Mouse (Mus musculus): ENCODE results near the gene Cipc. TPM values are rescaled to one million over a fixed set of nuclear protein-coding genes. Genes with fewer than 3 reads are reported as not detected.

Gene Cipc
- polyA plus RNA-seq, 1 experiment from 2014 or later, result 16.3 TPM

GRCm38 (mm10) chr12:86974387-86975288, 27.8 kb downstream of the Cipc start:
- DNase-seq (ENCODE audit: low spot score), result peak; percentile 86
- Histone ChIP-seq H3K4me2 (ENCODE audit: low read length) (peak overlapping the region; percentile 40), H3K4me1 (replicated peaks; ENCODE audit: control insufficient read depth, insufficient read depth, low read length) (peaks cover 21% of the 10 kb centered on the region), H3K27ac (ENCODE audit: low read depth) (no peak overlapping the region), H3K36me3 (ENCODE audit: control insufficient read depth, insufficient read depth, low read length) (no peaks in the 10 kb centered on the region), H3K9ac (ENCODE audit: low read length) (no peak overlapping the region), H3K27me3 (replicated peaks; ENCODE audit: control insufficient read depth, insufficient read depth, low read length) (no peaks in the 10 kb centered on the region; the same call in 1 of the 2 replicates), H3K9me3 (ENCODE audit: control insufficient read depth, low read length) (no peaks in the 10 kb centered on the region), H3K4me3 (ENCODE audit: low read depth, low read length) (no peak overlapping the region)
- ATAC-seq (replicated peaks; ENCODE audit: low FRiP score, low TSS enrichment, low read depth), result 0 out of 2 replicates have a peak, but pooled peaks have one; percentile 22
- WGBS, result 6% methylated on average over 40 of the region's 40 CpGs

DNA sequence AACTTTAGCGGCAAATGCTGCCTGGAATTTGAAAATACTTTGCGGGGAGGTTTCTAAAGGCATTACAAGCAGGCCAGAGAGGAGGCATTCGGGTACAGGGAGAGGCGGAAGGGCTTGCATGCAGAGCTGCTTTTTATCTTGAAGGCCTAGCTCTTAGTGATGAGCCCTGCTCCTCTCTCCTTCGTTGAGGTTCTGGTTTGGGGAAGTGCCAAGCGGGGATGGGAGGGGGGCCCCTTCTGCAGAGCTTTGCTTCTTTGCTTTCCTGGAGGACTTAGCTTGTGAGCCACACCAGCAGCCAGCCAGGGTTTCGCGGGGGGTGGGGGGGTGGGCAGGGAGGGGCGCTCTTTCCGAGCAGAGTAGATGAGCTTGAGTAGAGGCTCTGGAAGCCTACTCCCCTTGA, 28.9 kb downstream of the Cipc start:
- Histone ChIP-seq H3K4me1 (replicated peaks; ENCODE audit: control insufficient read depth, insufficient read depth, low read length) (peaks cover 21% of the 10 kb centered on the region), H3K9me3 (ENCODE audit: control insufficient read depth, low read length) (no peaks in the 10 kb centered on the region), H3K36me3 (ENCODE audit: control insufficient read depth, insufficient read depth, low read length) (no peaks in the 10 kb centered on the region), H3K4me2 (ENCODE audit: low read length) (no peak overlapping the region), H3K4me3 (ENCODE audit: low read depth, low read length) (no peak overlapping the region), H3K27ac (ENCODE audit: low read depth) (no peak overlapping the region), H3K27me3 (replicated peaks; ENCODE audit: control insufficient read depth, insufficient read depth, low read length) (peaks cover 4% of the 10 kb centered on the region; the same call in 1 of the 2 replicates), H3K9ac (ENCODE audit: low read length) (no peak overlapping the region)
- WGBS, result 64% methylated on average over 10 of the region's 10 CpGs
- no peak for DNase-seq (ENCODE audit: low spot score)
- ATAC-seq (replicated peaks; ENCODE audit: low FRiP score, low TSS enrichment, low read depth), result no peak

DNA sequence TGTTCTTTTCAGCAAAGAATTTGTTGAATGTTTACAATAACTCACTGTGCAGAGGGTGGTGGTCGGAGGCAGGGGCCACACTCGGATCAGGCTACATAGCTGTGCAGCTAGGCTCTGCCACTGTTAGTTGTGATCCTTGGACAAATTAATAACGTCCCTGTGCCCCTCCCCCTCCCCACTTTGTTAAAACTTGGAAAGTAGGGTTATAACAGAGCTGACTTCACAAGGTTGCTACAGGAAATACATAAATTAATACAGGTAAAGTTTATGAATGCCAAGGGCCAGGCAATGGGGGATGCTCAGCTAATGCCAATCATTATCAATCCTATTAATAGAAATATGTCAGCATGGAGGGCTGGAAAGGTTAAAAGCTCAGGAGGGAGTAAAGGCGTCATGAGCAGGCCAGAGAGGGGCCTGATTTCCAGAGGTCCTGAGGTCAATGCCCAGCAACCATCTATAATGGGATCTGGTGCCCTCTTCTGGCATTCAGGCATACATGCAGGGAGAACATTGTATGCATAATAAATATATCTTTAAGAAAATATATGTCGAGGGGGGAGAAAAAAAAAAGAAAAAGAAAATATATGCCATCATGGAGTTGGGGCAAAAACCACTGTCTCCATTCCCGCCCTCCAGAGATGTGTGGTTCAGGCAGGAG, 29.8 kb downstream of the Cipc start:
- DNase-seq (ENCODE audit: low spot score) (no peak), ATAC-seq (replicated peaks; ENCODE audit: low FRiP score, low TSS enrichment, low read depth) (no peak)
- Histone ChIP-seq H3K9ac (ENCODE audit: low read length) (no peak overlapping the region), H3K4me1 (replicated peaks; ENCODE audit: control insufficient read depth, insufficient read depth, low read length) (peaks cover 21% of the 10 kb centered on the region), H3K27me3 (replicated peaks; ENCODE audit: control insufficient read depth, insufficient read depth, low read length) (peaks cover 4% of the 10 kb centered on the region; the same call in 1 of the 2 replicates), H3K27ac (ENCODE audit: low read depth) (no peak overlapping the region), H3K9me3 (ENCODE audit: control insufficient read depth, low read length) (no peaks in the 10 kb centered on the region), H3K4me2 (ENCODE audit: low read length) (no peak overlapping the region), H3K4me3 (ENCODE audit: low read depth, low read length) (no peak overlapping the region), H3K36me3 (ENCODE audit: control insufficient read depth, insufficient read depth, low read length) (no peaks in the 10 kb centered on the region)
- 46% methylated on average over 6 of the region's 6 CpGs for WGBS

DNA sequence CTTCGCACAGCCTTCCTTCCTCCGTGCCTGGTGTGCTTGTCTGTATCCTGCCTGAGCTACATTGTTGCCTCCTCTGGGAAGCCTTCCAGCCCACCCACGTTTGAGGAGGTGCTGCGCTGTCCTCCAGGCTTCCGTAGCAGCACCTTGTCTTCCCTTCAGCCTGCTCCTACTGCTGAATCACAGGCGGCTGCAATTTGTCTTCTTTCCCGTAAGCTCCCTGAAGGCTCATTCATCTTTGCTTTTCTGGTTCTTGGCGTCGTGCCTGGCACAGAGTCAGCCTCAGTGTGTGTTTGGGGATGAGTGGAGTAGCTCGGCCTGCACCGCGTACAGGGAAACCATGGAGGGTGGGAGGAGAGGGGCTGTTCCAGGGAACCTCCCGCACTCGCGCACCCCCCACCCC, 31.0 kb downstream of the Cipc start:
- peaks cover 21% of the 10 kb centered on the region for H3K4me1 ChIP-seq (replicated peaks; ENCODE audit: control insufficient read depth, insufficient read depth, low read length)
- 0 out of 2 replicates have a peak overlapping the region, but pooled peaks have one; percentile 3 for H3K4me2 ChIP-seq (ENCODE audit: low read length)
- no peak overlapping the region for H3K27ac ChIP-seq (ENCODE audit: low read depth)
- H3K9ac ChIP-seq (ENCODE audit: low read length), result no peak overlapping the region
- no peaks in the 10 kb centered on the region for H3K9me3 ChIP-seq (ENCODE audit: control insufficient read depth, low read length)
- ATAC-seq (replicated peaks; ENCODE audit: low FRiP score, low TSS enrichment, low read depth) (0 out of 2 replicates have a peak, but pooled peaks have one; percentile 24), DNase-seq (ENCODE audit: low spot score) (no peak)
- peaks cover 12% of the 10 kb centered on the region for H3K27me3 ChIP-seq (replicated peaks; ENCODE audit: control insufficient read depth, insufficient read depth, low read length)
- WGBS, result 7% methylated on average over 15 of the region's 15 CpGs
- H3K36me3 ChIP-seq (ENCODE audit: control insufficient read depth, insufficient read depth, low read length), result no peaks in the 10 kb centered on the region
- H3K4me3 ChIP-seq (ENCODE audit: low read depth, low read length), result no peak overlapping the region

DNA sequence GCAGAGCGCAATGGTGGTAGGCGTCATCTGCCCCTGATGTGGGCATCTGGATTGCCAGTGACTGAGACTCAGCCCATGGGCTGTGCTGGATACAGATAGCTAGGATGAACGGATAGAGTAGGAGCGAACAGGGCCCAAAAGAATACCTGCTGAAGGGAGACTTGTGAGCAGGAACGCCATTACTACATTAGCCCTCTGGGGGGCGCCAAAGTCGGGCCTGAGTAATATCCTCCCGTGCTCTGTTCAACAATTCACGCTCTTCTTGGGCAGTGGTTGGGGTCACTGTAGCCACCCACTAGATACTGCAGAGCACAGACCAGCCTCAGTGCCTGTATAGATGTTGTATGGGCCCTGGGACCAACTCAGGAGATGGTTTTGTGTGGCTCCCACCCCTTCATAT, 34.3 kb downstream of the Cipc start:
- H3K4me3 ChIP-seq (ENCODE audit: low read depth, low read length), result no peak overlapping the region
- H3K9ac ChIP-seq (ENCODE audit: low read length), result no peak overlapping the region
- no peaks in the 10 kb centered on the region for H3K4me1 ChIP-seq (replicated peaks; ENCODE audit: control insufficient read depth, insufficient read depth, low read length)
- no peak overlapping the region for H3K4me2 ChIP-seq (ENCODE audit: low read length)
- DNase-seq (ENCODE audit: low spot score) (no peak), ATAC-seq (replicated peaks; ENCODE audit: low FRiP score, low TSS enrichment, low read depth) (no peak)
- no peak overlapping the region for H3K27ac ChIP-seq (ENCODE audit: low read depth)
- H3K27me3 ChIP-seq (replicated peaks; ENCODE audit: control insufficient read depth, insufficient read depth, low read length), result peaks cover 42% of the 10 kb centered on the region
- WGBS, result 26% methylated on average over 9 of the region's 9 CpGs
- no peaks in the 10 kb centered on the region for H3K36me3 ChIP-seq (ENCODE audit: control insufficient read depth, insufficient read depth, low read length)
- H3K9me3 ChIP-seq (ENCODE audit: control insufficient read depth, low read length), result no peaks in the 10 kb centered on the region

- Histone ChIP-seq H3K36me3 (ENCODE audit: control insufficient read depth, insufficient read depth, low read length) (no peaks in the 10 kb centered on the region), H3K27me3 (replicated peaks; ENCODE audit: control insufficient read depth, insufficient read depth, low read length) (peaks cover 58% of the 10 kb centered on the region), H3K4me1 (replicated peaks; ENCODE audit: control insufficient read depth, insufficient read depth, low read length) (no peaks in the 10 kb centered on the region), H3K4me2 (ENCODE audit: low read length) (no peak overlapping the region), H3K27ac (ENCODE audit: low read depth) (no peak overlapping the region), H3K9ac (ENCODE audit: low read length) (no peak overlapping the region), H3K9me3 (ENCODE audit: control insufficient read depth, low read length) (no peaks in the 10 kb centered on the region), H3K4me3 (ENCODE audit: low read depth, low read length) (no peak overlapping the region)
- peak; percentile 92 for DNase-seq (ENCODE audit: low spot score)
- WGBS, result 3% methylated on average over 28 of the region's 28 CpGs
- ATAC-seq (replicated peaks; ENCODE audit: low FRiP score, low TSS enrichment, low read depth), result 0 out of 2 replicates have a peak, but pooled peaks have one; percentile 50
Measured at GRCm38 (mm10) chr12:86983470-86984193, 36.8 kb downstream of the Cipc start.

DNA sequence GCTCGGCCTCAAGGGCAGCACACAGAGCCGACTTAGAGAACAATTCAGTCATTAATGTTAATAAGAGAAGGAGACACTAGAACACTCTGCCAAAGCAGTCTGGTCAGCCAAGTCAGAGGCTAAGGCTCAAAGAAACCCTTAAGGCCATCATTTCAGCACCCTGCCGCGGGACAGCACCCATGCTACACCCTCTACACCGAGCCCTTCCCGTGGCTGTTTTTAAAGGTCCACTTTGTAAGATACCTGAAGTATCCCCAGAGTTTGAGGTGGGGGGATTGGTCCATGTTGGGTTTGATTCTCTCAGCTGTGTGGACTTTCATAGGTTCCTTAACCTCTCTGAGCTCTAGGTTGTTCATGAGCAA, 37.3 kb downstream of the Cipc start:
- H3K27ac ChIP-seq (ENCODE audit: low read depth), result no peak overlapping the region
- 8% methylated on average over 6 of the region's 6 CpGs for WGBS
- H3K4me2 ChIP-seq (ENCODE audit: low read length), result no peak overlapping the region
- DNase-seq (ENCODE audit: low spot score) (peak; percentile 78), ATAC-seq (replicated peaks; ENCODE audit: low FRiP score, low TSS enrichment, low read depth) (no peak)
- peaks cover 63% of the 10 kb centered on the region for H3K27me3 ChIP-seq (replicated peaks; ENCODE audit: control insufficient read depth, insufficient read depth, low read length)
- no peak overlapping the region for H3K9ac ChIP-seq (ENCODE audit: low read length)
- H3K36me3 ChIP-seq (ENCODE audit: control insufficient read depth, insufficient read depth, low read length), result no peaks in the 10 kb centered on the region
- H3K4me3 ChIP-seq (ENCODE audit: low read depth, low read length), result no peak overlapping the region
- H3K9me3 ChIP-seq (ENCODE audit: control insufficient read depth, low read length), result no peaks in the 10 kb centered on the region
- no peaks in the 10 kb centered on the region for H3K4me1 ChIP-seq (replicated peaks; ENCODE audit: control insufficient read depth, insufficient read depth, low read length)

GRCm38 (mm10) chr12:86986562-86986961, 39.7 kb downstream of the Cipc start:
- ATAC-seq (replicated peaks; ENCODE audit: low FRiP score, low TSS enrichment, low read depth) (no peak), DNase-seq (ENCODE audit: low spot score) (no peak)
- Histone ChIP-seq H3K4me1 (replicated peaks; ENCODE audit: control insufficient read depth, insufficient read depth, low read length) (no peaks in the 10 kb centered on the region), H3K4me3 (ENCODE audit: low read depth, low read length) (no peak overlapping the region), H3K36me3 (ENCODE audit: control insufficient read depth, insufficient read depth, low read length) (no peaks in the 10 kb centered on the region), H3K27me3 (replicated peaks; ENCODE audit: control insufficient read depth, insufficient read depth, low read length) (peaks cover 83% of the 10 kb centered on the region), H3K9ac (ENCODE audit: low read length) (no peak overlapping the region), H3K27ac (ENCODE audit: low read depth) (no peak overlapping the region), H3K9me3 (ENCODE audit: control insufficient read depth, low read length) (no peaks in the 10 kb centered on the region), H3K4me2 (ENCODE audit: low read length) (no peak overlapping the region)
- 69% methylated on average over 4 of the region's 4 CpGs for WGBS

Measured in intestine, embryonic 14.5 days (tissue).